Mouse (Mus musculus) gastrocnemius, postnatal 36 days (tissue): ENCODE measurements around the gene Mrps23. TPM values are rescaled to one million over a fixed set of nuclear protein-coding genes. Genes with fewer than 3 reads are reported as not detected.
A peak's percentile ranks its signal among the peaks of the same experiment; 100 is the strongest.

Experiments used
- DNase-seq, 2 experiments: peaks; one replicate each; pipeline ENCODE4 v3.0.0; 2022
- intact Hi-C: fragments of 180-260 bp; cut with DNase I; formaldehyde crosslinking; loops from one replicate; pipeline ENCODE4 v1.15.1; 2025
- long read RNA-seq, 2 experiments: library from polyadenylated mRNA; stranded (forward); transcript quantifications; one replicate each; pipeline ENCODE4 v2.0.0; 2021
- total RNA-seq, 2 experiments: library from RNA; stranded (reverse); gene quantifications; 2 replicates each; pipeline ENCODE4 v1.2.3; 2021

Mrps23 gene
- 100 to 1,000 TPM; 123 to 140 TPM for total RNA-seq
- long read RNA-seq, experiment 1, transcript Mrps23-201 (5 exons, 1,332 nt), result major isoform, 96 of 150 reads
- long read RNA-seq, experiment 1, transcript Mrps23-203 (5 exons, 1,404 nt), result minor isoform, 21 of 150 reads
- long read RNA-seq, experiment 1, partial matches to known transcripts, result 3 of 150 reads
- long read RNA-seq, experiment 1, other reads (novel, unspliced or antisense), result 30 of 150 reads
- long read RNA-seq, experiment 2, transcript Mrps23-201 (5 exons, 1,332 nt), result major isoform, 125 of 195 reads
- long read RNA-seq, experiment 2, transcript Mrps23-203 (5 exons, 1,404 nt), result minor isoform, 23 of 195 reads
- long read RNA-seq, experiment 2, partial matches to known transcripts, result 6 of 195 reads
- long read RNA-seq, experiment 2, other reads (novel, unspliced or antisense), result 39 of 195 reads

DNA sequence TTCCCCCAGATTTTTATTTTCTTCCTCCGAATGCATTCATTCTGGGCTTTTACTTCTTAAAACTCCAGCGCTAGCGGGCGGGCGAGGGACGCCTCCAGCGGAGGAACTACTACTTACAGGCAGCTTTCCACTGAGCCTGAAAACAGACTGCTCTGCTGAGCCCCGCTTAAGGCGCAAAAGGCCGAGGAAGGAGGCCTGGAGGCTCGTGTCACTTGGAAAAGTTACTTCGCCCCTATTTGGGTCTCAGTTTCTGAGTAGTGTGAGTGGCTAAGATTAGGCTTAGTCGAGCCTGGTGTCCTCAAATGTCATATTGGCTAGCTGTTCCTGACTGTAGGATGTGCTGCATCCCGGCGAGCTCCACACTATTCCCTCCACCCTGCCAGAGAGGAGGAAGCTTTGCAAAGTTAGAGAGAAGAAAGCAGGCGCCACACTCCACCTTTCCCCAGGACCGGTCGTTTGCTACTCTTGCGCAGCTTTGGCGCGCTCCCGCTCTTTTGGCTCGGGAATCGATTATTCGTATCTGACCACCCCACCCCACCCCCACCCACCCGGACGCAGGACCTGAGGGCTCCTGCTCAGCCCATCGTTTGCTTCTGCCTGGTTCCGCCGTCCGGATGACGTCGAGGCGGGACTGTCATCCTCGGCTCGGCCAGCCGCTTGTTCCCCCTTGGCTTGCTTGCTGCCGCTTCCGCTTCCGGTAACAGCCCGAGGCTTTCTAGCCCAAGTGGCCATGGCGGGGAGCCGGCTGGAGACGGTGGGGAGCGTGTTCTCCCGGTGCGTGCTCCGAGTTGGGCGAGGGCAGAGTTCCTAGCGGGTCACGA is at the start of gene Mrps23:
Gene Mrps23, plus strand, starts transcription at position 677 of the 821 bp plus-strand sequence.
- peak; percentile 86 to 89 for DNase-seq
- intact Hi-C loops, result no loop called here

DNA sequence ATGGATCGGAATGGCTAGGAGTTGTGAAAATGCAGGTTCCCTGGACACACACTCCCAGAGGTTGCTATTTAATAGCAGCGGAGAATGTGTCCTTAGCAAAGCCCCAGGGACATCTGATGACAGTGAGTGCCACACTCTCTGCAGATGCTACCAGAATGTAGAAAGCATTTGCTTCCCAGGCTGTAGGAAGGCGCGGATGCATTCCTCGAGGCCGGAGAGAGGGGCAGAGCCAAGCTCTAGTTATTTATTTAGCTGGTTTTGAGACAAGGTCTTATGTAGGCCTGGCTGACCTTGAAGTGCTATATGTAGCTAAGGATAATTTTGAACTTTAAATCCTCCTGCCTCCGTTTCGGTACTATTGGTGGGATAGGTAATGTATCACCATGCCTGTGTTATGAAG is 49.7 kb upstream of the Mrps23 start:
- intact Hi-C loops, result loop anchor here (2.0 kb wide), 1 partner anchor 24 kb away; no protein-coding TSS in a partner anchor
- DNase-seq, result no peak

DNA sequence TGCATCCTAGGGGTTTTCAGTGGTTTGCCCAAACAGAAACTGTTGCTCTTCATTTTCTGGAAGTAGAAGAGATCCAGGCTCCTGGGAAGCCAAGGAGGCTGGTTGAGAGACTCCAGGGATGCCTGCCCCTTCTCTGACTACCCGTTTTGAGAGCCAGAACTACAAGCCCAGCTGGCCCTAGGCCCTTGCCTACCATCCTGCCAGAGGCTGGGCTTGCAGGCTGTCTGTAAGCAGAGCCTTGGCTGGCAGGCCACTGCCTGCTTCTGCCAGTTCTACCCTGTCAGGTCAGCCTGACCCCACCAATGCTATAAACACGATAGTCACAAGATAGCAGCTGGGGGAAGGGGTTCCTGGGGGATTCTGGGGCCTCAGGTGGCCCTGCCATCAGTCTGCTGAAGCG is 48.7 kb upstream of the Mrps23 start:
- DNase-seq, result peak; percentile 76 to 84
- intact Hi-C loops, result loop anchor here (2.0 to 5.0 kb wide), 2 partner anchors 25 to 38 kb away; no protein-coding TSS in a partner anchor

DNA sequence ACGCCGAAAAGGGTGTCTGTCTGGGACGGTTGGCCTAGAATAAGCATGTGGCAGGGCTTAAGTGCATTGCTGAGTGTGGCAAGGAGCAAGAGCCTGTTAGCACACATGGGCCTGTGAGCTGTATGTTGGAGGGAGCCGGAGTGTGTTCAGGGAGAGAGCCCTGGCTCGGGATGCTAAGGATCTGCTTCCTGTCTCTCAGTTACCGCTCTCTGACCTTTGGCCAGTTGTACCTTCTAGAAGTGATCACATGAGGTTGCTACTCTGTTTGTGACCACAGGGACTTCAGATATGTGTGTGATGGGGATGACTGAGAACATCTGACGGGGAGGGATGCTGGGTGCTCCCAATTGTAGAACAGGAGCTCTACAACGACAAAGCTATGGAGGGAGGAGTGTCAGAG is 48.2 kb upstream of the Mrps23 start:
- DNase-seq, result no peak

DNA sequence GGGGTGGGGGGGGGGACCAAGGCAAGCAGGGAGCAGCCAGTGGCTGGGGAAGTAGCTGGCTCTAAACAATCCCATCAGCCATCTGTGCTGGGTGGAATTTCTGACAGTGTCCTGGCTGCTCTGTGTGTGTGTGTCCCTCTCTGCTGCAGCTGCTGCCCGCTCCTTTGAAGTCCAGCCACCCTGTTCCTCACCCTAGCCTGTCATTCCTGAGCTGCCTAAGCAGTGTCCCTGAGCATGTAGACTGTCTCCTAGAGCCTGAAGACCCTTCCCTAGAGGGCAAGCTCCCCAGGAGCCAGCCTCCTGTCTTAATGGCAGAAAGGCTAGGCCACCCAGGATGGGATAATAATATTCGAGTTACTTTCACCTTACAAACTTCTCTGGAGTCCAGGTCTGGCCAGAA is 47.8 kb upstream of the Mrps23 start:
- intact Hi-C loops, result loop anchor here (2.0 to 5.0 kb wide), 2 partner anchors 39 to 88 kb away; partner anchors contain the start of gene Vezf1
- peak in 1 of 2 experiments; percentile 53 for DNase-seq

More for the DNA sequence above, 48.2 kb upstream of the Mrps23 start:
- intact Hi-C loops, result loop anchor here (2.0 to 5.0 kb wide), 3 partner anchors 25 to 87 kb away; partner anchors contain the start of gene Vezf1

DNA sequence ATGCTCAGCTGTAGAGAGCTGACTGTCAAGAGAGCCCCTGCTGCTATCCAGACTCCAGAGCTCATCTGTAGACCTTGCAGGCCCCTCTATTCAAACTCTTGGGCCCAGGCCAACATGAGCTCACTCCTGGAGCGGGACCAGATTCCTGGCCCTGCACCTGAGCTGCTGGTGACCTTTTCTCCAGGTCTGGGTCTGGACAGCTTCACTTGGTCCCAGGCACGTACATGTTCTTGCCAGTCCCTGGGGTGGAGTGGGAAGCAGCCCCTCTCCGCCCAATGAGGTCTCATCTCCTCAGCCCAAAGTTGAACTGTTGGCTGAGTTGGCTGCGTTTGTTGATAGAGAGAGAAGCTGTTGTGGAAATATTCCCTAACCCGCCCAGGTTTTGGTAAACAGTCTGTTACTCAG is 45.3 kb upstream of the Mrps23 start:
- DNase-seq, result peak; percentile 73 to 76
- intact Hi-C loops, result loop anchor here (5.0 kb wide), 1 partner anchor 42 kb away; no protein-coding TSS in a partner anchor

DNA sequence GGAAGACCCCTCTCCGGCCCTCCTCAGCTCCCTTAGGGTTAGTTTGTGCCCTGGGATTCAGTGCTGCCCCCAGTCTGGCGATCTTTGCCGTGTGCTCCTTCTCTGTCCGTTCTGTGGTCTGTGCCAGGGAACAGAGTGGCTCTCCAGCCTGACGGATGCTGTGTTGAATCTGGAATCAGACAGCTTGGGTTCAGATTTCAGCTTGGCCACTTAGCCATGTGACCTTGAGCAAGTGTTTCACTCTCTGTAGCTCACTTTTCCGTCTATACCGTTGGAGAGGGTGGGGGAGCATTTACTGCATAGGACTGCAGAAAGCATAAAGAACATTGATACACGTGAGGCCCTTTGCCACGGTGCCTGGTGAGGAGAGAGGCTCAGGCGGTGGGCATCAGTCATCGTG is 44.8 kb upstream of the Mrps23 start:
- intact Hi-C loops, result loop anchor here (5.0 kb wide), 1 partner anchor 42 kb away; no protein-coding TSS in a partner anchor
- peak in 1 of 2 experiments; percentile 69 for DNase-seq

DNA sequence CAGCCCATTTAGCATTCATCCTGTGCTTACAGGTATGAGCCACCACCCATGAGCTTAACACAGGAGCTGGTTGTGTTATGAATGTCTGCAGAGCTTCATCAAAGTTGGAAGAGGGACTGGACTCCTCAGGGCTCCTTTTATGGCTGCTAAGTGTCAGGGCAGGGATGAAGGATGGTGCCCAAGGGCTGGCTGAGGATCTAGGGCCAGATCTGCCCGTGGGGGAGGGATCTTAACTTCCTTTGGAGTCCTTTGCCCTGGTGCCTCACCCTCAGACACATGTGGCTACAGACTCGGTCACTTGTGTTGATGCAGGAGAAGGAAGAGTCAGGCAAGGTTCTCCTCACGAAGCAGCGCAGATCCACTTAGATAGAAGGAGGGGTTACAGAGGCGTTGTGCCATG is 43.9 kb upstream of the Mrps23 start:
- DNase-seq, result no peak
- intact Hi-C loops, result no loop called here

DNA sequence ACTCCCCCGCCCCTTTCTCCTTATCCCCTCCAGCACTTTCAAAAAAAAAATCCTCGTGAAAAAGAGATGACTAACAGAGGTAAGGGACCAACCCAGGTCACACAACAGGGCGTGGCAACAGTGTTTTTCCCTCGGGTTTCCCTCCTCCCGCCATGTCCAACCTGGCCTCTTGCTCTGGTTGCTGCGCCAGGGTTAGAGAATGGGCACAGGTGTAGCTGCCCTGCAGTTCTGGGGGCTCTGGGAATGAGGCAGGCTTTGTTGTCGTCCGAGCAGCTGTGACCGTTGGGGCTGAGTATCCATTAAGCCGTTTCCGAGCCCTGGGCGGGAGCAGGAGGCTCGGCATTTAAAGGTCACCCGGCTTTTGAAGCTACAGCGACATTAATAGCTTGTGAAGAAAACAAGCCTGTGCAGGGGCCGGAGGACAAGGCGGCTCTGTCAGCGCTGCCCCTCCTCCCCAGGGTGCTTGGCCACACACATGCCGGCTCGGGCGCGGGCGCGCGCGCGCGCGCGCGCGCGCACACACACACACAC is 43.1 kb upstream of the Mrps23 start:
- DNase-seq, result peak; percentile 57 to 67
- intact Hi-C loops, result no loop called here

DNA sequence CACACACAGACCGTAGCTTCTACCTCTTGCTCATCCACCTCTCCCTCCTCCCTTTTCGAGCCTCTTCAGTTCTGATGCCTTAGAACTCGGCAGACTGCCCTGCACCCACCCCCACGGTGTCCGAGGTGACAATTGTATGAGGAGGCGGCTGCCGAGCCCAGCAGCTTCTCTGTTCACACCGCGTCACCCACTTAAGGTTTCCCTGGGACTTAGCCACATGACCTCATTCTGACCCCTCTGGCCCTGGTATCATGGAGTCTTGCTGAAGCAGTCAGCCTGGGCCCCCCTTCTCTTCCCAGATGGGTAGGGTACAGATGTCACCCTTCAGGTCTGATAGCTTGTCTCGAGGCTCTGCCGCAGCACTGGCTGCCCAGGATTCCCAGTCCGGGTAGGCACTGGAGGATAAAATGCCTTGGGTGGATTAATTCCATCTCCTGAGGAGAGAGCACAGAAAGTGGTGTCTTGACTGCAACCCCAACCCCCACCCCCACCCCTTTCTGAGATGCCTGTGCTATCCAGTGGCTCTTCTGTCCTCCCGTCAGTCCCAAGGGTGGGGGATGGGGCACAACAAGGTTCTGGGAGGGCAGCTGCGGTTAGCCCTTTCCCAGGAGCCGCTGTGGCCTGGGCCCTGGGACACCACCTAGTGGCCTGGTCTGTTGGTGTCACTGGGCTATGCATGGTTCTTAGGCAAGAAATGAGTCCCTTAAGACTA is 42.4 kb upstream of the Mrps23 start:
- intact Hi-C loops, result no loop called here
- DNase-seq, result peak; percentile 86 to 93

DNA sequence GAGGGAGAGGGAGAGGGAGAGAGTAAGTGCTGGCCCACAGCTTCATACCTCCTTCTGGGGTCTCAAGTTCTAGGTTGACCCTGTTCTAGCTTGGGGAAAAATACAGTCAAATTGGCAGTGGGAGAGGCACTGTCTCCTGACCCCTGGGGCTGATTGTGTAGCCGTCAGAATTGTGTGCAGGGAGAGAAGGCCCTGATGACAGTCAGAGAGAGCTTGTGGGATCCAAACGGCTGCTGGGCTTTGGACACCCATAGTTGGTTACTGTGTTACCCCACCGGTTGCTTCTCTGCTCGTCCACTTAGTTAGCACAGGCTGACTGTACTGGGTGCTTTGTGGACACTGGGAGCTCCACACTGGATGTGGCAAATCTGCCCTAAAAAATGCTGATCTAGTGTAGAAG is 41.4 kb upstream of the Mrps23 start:
- intact Hi-C loops, result no loop called here

DNA sequence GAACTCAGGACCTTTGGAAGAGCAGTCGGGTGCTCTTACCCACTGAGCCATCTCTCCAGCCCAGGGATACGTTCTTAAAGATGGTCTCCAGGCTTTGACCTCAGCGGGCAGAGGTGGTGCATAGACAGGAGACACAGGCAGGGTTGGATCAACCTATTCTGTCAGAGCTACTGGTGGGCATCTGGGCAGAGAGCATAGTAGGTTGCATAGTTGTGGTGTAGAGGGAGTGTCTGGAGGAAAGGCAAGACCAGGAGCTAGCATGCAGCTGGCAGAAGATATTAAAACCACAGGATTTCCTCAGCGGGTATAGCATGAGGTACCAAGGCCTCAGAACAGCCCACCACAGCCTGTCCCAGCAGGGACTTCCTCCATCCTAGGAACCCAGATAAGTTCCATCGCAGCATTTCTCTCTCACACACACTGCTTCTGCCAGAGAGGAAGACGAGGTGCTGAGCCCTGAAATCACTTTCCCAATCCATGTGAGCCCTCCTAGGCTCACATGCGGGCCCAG is 39.9 kb upstream of the Mrps23 start:
- DNase-seq, result no peak
- intact Hi-C loops, result no loop called here

More for the DNA sequence above, 41.4 kb upstream of the Mrps23 start:
- DNase-seq, result no peak

DNA sequence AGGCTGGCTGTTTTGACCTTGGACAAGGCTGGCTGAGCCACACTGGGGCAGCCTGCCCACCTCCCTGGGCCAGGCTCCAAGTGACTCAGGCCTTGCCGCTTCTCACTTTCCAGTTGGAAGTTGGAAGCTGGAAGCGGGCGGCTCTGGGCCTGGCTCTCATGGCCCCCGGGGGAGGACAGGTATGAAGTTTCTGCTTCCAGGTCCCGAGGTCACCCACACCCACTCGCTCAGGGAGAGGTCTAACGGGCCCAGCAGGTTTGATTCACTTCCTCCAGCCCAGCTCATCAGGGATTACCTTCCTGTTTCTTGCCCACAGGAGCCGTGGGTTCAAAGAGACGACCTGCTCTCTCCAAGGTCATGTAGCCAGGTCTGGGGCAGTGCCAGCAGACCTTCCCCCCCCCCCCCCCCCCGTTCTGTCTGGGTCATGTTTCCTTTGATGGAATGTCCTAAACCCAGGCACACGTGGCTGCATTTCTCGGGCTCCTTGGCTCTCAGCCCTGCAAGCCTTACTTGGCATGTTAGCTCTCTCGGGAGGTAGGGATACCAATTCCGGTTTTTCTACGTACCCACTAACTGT is 39.3 kb upstream of the Mrps23 start:
- intact Hi-C loops, result no loop called here
- DNase-seq, result peak; percentile 89

DNA sequence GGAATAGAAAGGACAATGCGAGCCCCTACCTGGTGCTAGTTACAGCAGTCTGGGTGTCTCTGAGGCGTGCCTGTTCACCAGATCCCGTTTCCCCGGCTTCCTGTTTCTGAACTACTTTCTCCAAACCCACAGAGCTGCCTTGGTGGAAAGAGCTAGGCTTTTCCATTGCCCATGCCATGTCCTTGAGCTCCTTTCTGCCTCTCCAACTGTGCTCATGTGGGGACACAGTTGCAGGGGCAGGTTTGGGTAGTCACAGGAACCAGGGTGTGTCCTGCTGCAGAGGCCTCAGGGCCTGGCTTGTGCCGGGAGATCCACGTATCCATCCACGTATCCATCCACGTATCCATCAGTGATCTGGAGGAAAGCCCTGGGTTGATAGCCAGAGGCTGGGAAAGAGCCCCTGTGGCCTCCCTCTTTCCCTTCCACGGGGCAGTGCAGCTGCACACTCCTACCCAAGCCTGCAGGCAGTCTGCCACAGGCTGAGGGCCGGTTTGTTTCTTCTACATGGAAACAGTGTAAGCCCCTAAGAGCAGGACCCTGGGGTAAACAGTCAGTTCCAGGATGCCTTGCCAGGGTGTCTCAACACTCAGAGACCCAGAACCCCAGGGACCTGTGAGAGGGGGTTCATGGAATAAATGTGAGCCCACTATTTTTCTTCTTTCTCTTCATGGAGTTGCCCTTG is 38.4 kb upstream of the Mrps23 start:
- DNase-seq, result no peak

DNA sequence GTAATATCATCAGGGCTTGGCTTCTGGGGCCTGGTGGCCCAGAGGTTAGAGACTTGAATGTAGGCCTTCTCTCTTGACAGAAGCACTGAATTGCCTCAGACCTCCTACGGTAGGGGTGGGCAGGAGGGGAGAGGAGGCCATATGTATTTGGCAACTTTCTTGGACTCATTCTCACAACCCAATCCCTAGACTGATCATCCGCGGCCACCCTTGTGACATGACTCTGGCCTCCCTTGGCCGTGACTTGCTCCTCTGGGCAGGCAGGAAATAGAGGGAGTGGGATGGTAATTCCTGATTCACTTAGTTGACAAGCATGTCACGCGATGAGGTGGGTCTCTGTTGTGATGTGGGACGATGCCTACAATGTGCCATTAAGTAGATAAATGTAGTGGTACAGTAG is 37.7 kb upstream of the Mrps23 start:
- intact Hi-C loops, result no loop called here

More for the DNA sequence above, 38.4 kb upstream of the Mrps23 start:
- intact Hi-C loops, result no loop called here

DNA sequence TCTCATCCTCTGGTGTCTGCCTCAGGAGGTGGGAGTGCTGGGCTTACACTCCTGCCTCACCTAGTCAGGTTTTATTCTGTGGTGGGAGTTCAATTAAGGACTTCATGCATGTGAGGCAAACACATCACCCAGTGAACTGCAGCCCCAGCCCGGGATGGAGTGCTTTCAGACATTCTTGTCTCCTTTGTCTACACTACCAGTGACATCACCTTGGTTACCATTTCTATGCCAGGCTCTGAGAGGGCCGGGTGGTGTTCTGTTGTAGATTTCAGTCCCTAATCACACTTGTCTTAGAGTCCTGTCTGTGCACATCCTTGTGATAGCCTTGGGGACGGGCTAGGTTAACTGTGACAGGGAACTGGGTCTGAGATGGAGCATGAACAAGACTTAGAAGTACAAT is 35.6 kb upstream of the Mrps23 start:
- intact Hi-C loops, result no loop called here

More for the DNA sequence above, 37.7 kb upstream of the Mrps23 start:
- DNase-seq, result no peak

DNA sequence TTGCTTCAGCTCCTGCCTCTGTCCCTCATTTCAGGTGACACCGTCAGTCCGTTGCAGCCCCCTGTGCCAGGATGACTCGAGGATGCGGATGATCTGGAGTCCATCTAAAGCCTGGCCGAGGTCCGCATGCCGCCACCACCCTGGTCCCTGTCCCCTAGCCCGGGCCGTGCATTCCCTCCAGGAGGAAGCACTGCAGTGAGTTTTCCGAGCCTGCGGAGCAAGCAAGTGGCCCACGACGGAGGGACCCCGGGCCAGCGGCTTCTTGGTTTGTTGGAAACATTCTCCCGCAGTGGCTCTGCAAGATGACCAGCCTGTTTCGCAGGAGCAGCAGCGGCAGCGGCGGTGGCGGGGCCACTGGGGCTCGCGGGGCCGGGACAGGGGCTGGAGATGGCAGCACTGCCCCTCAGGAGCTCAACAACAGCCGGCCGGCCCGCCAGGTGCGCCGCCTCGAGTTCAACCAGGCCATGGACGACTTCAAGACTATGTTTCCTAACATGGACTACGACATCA is 34.6 kb upstream of the Mrps23 start:
- DNase-seq, result no peak
- intact Hi-C loops, result loop anchor here (2.0 kb wide), 1 partner anchor 17 kb away; no protein-coding TSS in a partner anchor

More for the DNA sequence above, 35.6 kb upstream of the Mrps23 start:
- DNase-seq, result no peak

DNA sequence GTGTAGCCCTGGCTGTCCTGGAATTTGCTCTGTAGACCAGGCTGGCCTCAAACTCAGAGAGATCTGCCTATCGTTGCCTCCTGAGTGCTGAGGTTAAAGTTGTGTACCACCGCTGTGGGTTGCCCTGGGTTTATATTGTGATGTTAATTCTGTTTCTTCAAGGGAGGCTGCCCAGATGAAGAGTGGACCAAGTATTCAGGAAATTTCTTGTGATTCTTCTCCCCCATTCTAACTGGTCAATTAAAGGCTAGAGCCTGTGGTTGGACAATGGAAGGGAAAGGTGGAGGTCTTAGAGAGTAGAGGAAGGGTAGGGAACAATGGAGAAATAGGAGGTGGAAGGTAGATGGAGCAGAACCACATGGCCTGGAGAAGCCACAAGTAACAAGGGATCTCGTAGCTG is 33.6 kb upstream of the Mrps23 start:
- intact Hi-C loops, result loop anchor here (2.0 kb wide), 1 partner anchor 16 kb away; no protein-coding TSS in a partner anchor
- no peak for DNase-seq
